Mouse (Mus musculus) CH12.LX (cell line): ENCODE measurements around the gene Acoxl. TPM values are rescaled to one million over a fixed set of nuclear protein-coding genes. Genes with fewer than 3 reads are reported as not detected.

Source experiments
- DNase-seq: peaks from one replicate; pipeline ENCODE4 v3.0.0-alpha.2; 2013; ENCODE audit errors: extremely low read depth
- H3K27ac ChIP-seq: 2 replicates; pipeline ENCODE4 v1.5.1; 2012; ENCODE audit warnings: low read depth, mild to moderate bottlenecking, control low read depth, moderate library complexity; ENCODE audit not compliant: insufficient read depth
- H3K27me3 ChIP-seq: replicated peaks from 2 replicates; pipeline ENCODE3; 2012; ENCODE audit warnings: inconsistent platforms
- H3K36me3 ChIP-seq, 2 experiments: replicated peaks in 1 of 2; 2 replicates each; pipeline versions ENCODE3 to v1.6.1; 2012; ENCODE audit warnings: inconsistent platforms in 1 of 2, low read length in 1 of 2, mild to moderate bottlenecking in 1 of 2, mixed read lengths in 1 of 2, moderate library complexity in 1 of 2; ENCODE audit not compliant: control insufficient read depth in 1 of 2, insufficient read depth in 1 of 2
- H3K4me1 ChIP-seq, 2 experiments: 2 replicates each; pipeline ENCODE4 v1.6.1; 2012; ENCODE audit warnings: inconsistent platforms in 1 of 2, moderate library complexity in 1 of 2; ENCODE audit not compliant: insufficient read depth in 2 of 2, control insufficient read depth in 1 of 2
- H3K4me2 ChIP-seq: 2 replicates; pipeline ENCODE4 v1.6.1; 2012; ENCODE audit warnings: low read depth, mild to moderate bottlenecking, control low read depth; ENCODE audit not compliant: poor library complexity, insufficient read depth, severe bottlenecking
- H3K4me3 ChIP-seq, 3 experiments: fragments of 150-350 bp in 1 of 3; sonication (generic) in 1 of 3; replicated peaks in 1 of 3; 2 replicates each; pipeline versions ENCODE3 to v1.5.1; 2011 to 2012; ENCODE audit warnings: low read depth in 2 of 3, low read length in 2 of 3, mild to moderate bottlenecking in 2 of 3, moderate library complexity in 2 of 3, control low read depth in 1 of 3, improper control_type of control experiment in 1 of 3, inconsistent platforms in 1 of 3, mixed read lengths in 1 of 3; ENCODE audit not compliant: poor library complexity in 1 of 3
- H3K79me2 ChIP-seq: replicated peaks from 2 replicates; pipeline ENCODE4 v1.6.1; 2012; ENCODE audit warnings: mild to moderate bottlenecking, moderate library complexity; ENCODE audit not compliant: control insufficient read depth, poor library complexity, insufficient read depth, severe bottlenecking; ENCODE audit errors: extremely low read depth
- H3K9ac ChIP-seq: 2 replicates; pipeline ENCODE4 v1.6.1; 2012; ENCODE audit warnings: low read depth, mild to moderate bottlenecking, control low read depth, moderate library complexity; ENCODE audit not compliant: insufficient read depth
- H3K9me3 ChIP-seq: replicated peaks from 2 replicates; pipeline ENCODE3; 2012; ENCODE audit warnings: low read length, inconsistent platforms, mixed read lengths
- BHLHE40 ChIP-seq: IDR thresholded peaks from 2 replicates; pipeline ENCODE4 v1.6.1; 2011; ENCODE audit warnings: mild to moderate bottlenecking, low read depth, low read length, improper control_type of control experiment
- CHD1 ChIP-seq: IDR thresholded peaks from 2 replicates; pipeline ENCODE4 v1.6.1; 2012; ENCODE audit warnings: low read depth, low read length, improper control_type of control experiment, inconsistent platforms
- CTCF ChIP-seq, 2 experiments: IDR thresholded peaks in 1 of 2; conservative IDR thresholded peaks in 1 of 2; 2 replicates each; pipeline ENCODE4 v1.5.1; 2011 to 2012; ENCODE audit warnings: low read depth in 2 of 2, low read length in 2 of 2, improper control_type of control experiment in 1 of 2, inconsistent platforms in 1 of 2, mild to moderate bottlenecking in 1 of 2, moderate library complexity in 1 of 2
- E2F4 ChIP-seq: IDR thresholded peaks from 2 replicates; pipeline ENCODE4 v1.6.1; 2011; ENCODE audit warnings: low read depth, low read length, improper control_type of control experiment; ENCODE audit not compliant: insufficient replicate concordance
- GABPA ChIP-seq: IDR thresholded peaks from 2 replicates; pipeline ENCODE4 v1.6.1; 2012; ENCODE audit warnings: low read depth, low read length, improper control_type of control experiment, inconsistent platforms; ENCODE audit not compliant: insufficient replicate concordance
- IRF4 ChIP-seq: IDR thresholded peaks from 2 replicates; pipeline ENCODE4 v1.6.1; 2014; ENCODE audit warnings: low read depth, mild to moderate bottlenecking, inconsistent platforms, low read length, improper control_type of control experiment
- JUND ChIP-seq: conservative IDR thresholded peaks from 2 replicates; pipeline ENCODE4 v1.6.1; 2011; ENCODE audit warnings: low read depth, low read length, improper control_type of control experiment
- MAFK ChIP-seq: IDR thresholded peaks from 2 replicates; pipeline ENCODE4 v1.6.1; 2011; ENCODE audit warnings: low read length, improper control_type of control experiment; ENCODE audit not compliant: insufficient replicate concordance
- MAX ChIP-seq: IDR thresholded peaks from 2 replicates; pipeline ENCODE4 v1.6.1; 2011; ENCODE audit warnings: low read length, improper control_type of control experiment
- MXI1 ChIP-seq: IDR thresholded peaks from 2 replicates; pipeline ENCODE4 v1.6.1; 2011; ENCODE audit warnings: mild to moderate bottlenecking, low read depth, low read length, improper control_type of control experiment
- MYC ChIP-seq: IDR thresholded peaks from 2 replicates; pipeline ENCODE4 v1.6.1; 2011; ENCODE audit warnings: low read depth, mild to moderate bottlenecking, improper control_type of control experiment, low read length
- NRF1 ChIP-seq: IDR thresholded peaks from 2 replicates; pipeline ENCODE4 v1.6.1; 2014; ENCODE audit warnings: low read depth, mild to moderate bottlenecking, inconsistent platforms, low read length, improper control_type of control experiment, moderate library complexity
- PAX5 ChIP-seq: IDR thresholded peaks from 2 replicates; pipeline ENCODE4 v1.6.1; 2012; ENCODE audit warnings: low read length, inconsistent platforms, mixed read lengths
- POLR2A ChIP-seq: IDR thresholded peaks from 2 replicates; pipeline ENCODE4 v1.6.1; 2011; ENCODE audit warnings: low read depth, mild to moderate bottlenecking, improper control_type of control experiment, low read length
- POLR2AphosphoS2 ChIP-seq: IDR thresholded peaks from 2 replicates; pipeline ENCODE4 v1.6.1; 2011; ENCODE audit warnings: low read depth, low read length, improper control_type of control experiment
- RAD21 ChIP-seq: IDR thresholded peaks from 2 replicates; pipeline ENCODE4 v1.6.1; 2011; ENCODE audit warnings: low read depth, mild to moderate bottlenecking, low read length, improper control_type of control experiment, moderate library complexity
- RCOR1 ChIP-seq: conservative IDR thresholded peaks from 2 replicates; pipeline ENCODE4 v1.6.1; 2012; ENCODE audit warnings: low read depth, mild to moderate bottlenecking, inconsistent platforms, low read length, improper control_type of control experiment
- SIN3A ChIP-seq: IDR thresholded peaks from 2 replicates; pipeline ENCODE4 v1.6.1; 2012; ENCODE audit warnings: low read length, improper control_type of control experiment, inconsistent platforms
- SMC3 ChIP-seq: IDR thresholded peaks from 2 replicates; pipeline ENCODE4 v1.6.1; 2011; ENCODE audit warnings: low read depth, low read length, improper control_type of control experiment
- TCF12 ChIP-seq: IDR thresholded peaks from 2 replicates; pipeline ENCODE4 v1.6.1; 2014; ENCODE audit warnings: low read depth, mild to moderate bottlenecking, inconsistent platforms, low read length, improper control_type of control experiment
- UBTF ChIP-seq: IDR thresholded peaks from 2 replicates; pipeline ENCODE4 v1.6.1; 2012; ENCODE audit warnings: low read depth, mild to moderate bottlenecking, inconsistent platforms, low read length, improper control_type of control experiment, moderate library complexity
- USF1 ChIP-seq: IDR thresholded peaks from 2 replicates; pipeline ENCODE4 v1.6.1; 2014; ENCODE audit warnings: low read depth, mild to moderate bottlenecking, inconsistent platforms, low read length, improper control_type of control experiment
- USF2 ChIP-seq: conservative IDR thresholded peaks from 2 replicates; pipeline ENCODE4 v1.6.1; 2011; ENCODE audit warnings: low read depth, low read length, improper control_type of control experiment
- ZC3H11A ChIP-seq: IDR thresholded peaks from 2 replicates; pipeline ENCODE4 v1.6.1; 2012; ENCODE audit warnings: low read depth, mild to moderate bottlenecking, inconsistent platforms, low read length, improper control_type of control experiment
- ZKSCAN1 ChIP-seq: IDR thresholded peaks from 2 replicates; pipeline ENCODE4 v1.6.1; 2012; ENCODE audit warnings: low read depth, inconsistent platforms, low read length, improper control_type of control experiment, borderline replicate concordance
- ZNF384 ChIP-seq: IDR thresholded peaks from 2 replicates; pipeline ENCODE4 v1.6.1; 2012; ENCODE audit warnings: low read depth, low read length, improper control_type of control experiment, inconsistent platforms
- dilution Hi-C: fragments of 300-500 bp; cut with MboI; formaldehyde crosslinking; loops from 2 replicates; pipeline ENCODE4 v1.14.3; 2020; ENCODE audit warnings: low sequenced_read_pairs; ENCODE audit not compliant: extremely low pct_unique_long_range_greater_than_20kb, extremely low pct_ligation_motif_present
- in situ Hi-C: fragments of 300-500 bp; cut with MboI; formaldehyde crosslinking; loops from 3 replicates; pipeline ENCODE4 v1.14.3; 2019; ENCODE audit warnings: low sequenced_read_pairs, low pct_ligation_motif_present, low pct_unique_long_range_greater_than_20kb, mixed read lengths
- polyA plus RNA-seq: library from polyadenylated mRNA; unstranded; fragments of >175 nt; gene quantifications from 2 replicates; pipeline ENCODE4 v1.2.1, GENCODE M21; 2012; ENCODE audit warnings: low read depth; ENCODE audit not compliant: insufficient read length
- total RNA-seq, 2 experiments: library from RNA; depleted of rRNA; stranded (reverse); fragments of 300-350 nt in 1 of 2; fragments of >200 nt in 1 of 2; gene quantifications; 2 replicates each; pipeline ENCODE4 v1.2.3; 2012 to 2014

The Acoxl gene
- total and polyA plus RNA-seq, 3 experiments, result 0.25 to 0.43 TPM; not detected in 1

DNA sequence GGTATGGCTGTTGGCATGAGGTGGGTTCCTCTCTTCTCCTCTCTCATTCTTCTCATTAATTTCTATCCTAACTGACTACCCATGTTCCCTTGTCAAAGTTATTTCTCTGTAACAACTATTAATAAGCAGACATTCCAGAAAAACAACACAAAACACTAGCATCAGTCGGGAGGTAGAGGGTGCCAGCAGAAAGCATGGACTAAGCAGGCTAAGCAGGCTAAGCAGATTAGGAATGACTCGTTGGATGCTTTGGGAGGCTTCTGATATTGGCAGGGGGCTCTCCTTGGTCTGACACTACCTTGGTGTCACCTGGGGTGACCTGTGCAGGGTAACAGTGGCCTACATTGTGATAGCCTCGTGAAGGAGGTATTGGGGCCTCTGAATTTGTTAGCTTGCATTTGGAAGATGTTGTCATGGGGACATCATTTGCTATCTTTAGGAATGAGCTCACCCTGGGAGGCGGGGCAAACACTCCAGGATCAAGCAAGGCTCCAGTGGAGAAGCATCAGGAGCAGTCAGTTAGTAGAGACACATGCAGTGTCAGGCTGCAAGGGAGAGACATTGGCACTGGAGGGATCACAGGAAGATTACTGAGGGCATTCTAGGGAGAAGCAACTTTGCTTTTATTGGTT is 123.2 kb downstream of the Acoxl start:
- H3K36me3 ChIP-seq, result no peaks in the 10 kb centered on the region
- H3K4me1 ChIP-seq, result peaks cover 0 to 6% of the 10 kb centered on the region in 2 experiments; a peak in 2 of 4 replicates
- TF ChIP-seq USF2 (no peak), USF1 (no peak), MAX (no peak), GABPA (no peak), SIN3A (no peak), IRF4 (no peak), ZKSCAN1 (no peak), E2F4 (no peak), MXI1 (no peak), RAD21 (no peak), POLR2AphosphoS2 (no peak), PAX5 (no peak), POLR2A (no peak), JUND (no peak), BHLHE40 (no peak), ZC3H11A (no peak), MAFK (no peak), TCF12 (no peak), UBTF (no peak)
- in situ Hi-C loops (no loop called here), dilution Hi-C loops (no loop called here)
- no peak overlapping the region for H3K9ac ChIP-seq
- H3K27me3 ChIP-seq, result no peaks in the 10 kb centered on the region
- no peaks in the 10 kb centered on the region for H3K9me3 ChIP-seq
- no peak overlapping the region for H3K27ac ChIP-seq
- H3K4me3 ChIP-seq, result no peak overlapping the region
- no peaks in the 10 kb centered on the region for H3K79me2 ChIP-seq
- no peak for DNase-seq
- H3K4me2 ChIP-seq, result no peak overlapping the region

DNA sequence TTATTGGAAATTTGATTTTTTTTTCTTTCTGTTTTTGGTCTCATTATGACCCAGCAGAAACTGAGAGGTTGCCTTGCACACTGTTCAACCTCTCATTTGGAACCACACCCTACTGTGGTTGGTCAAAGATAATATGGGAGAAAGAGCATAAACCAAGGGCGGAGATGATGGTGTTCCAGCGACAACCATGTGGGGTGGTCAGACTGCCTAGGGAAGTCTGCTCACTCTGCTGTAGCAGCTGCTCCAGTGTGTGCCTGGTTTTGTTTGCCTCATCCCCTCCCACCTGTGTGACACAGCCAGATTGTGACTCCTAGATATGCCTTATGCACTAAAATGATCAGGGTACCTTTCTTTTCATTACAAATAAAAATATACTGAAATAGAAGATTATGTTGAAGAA is 130.3 kb downstream of the Acoxl start:
- dilution Hi-C loops, result no loop called here
- no peaks in the 10 kb centered on the region for H3K79me2 ChIP-seq
- no peak overlapping the region for H3K9ac ChIP-seq
- H3K4me2 ChIP-seq, result no peak overlapping the region
- TF ChIP-seq CHD1 (no peak), CTCF (conservative IDR thresholded peaks at IDR 0.05 in 1 of 2, IDR thresholded peaks at IDR 0.05 in 1 of 2; ENCODE audit: low read depth in 2 of 2, low read length in 2 of 2) (no peak), MYC (no peak), RAD21 (no peak), ZKSCAN1 (no peak), NRF1 (no peak), RCOR1 (no peak), MAFK (no peak), IRF4 (no peak), SMC3 (no peak), ZNF384 (no peak), JUND (no peak)
- TF ChIP-seq, all 38 proteins: peak for 0
- no peak for DNase-seq
- Histone ChIP-seq H3K36me3 (no peaks in the 10 kb centered on the region), H3K9me3 (no peaks in the 10 kb centered on the region), H3K4me3 (no peak overlapping the region), H3K27ac (no peak overlapping the region), H3K4me1 (peaks cover 5 to 13% of the 10 kb centered on the region in 2 experiments), H3K27me3 (no peaks in the 10 kb centered on the region)
- in situ Hi-C loops, result no loop called here
